Mouse (Mus musculus) hindbrain, embryonic 11.5 days (tissue): ENCODE measurements at regions not wholly inside any gene's neighbourhood (a gene's known extent, or its start where the extent isn't known, plus 50 kb on each side); places are given as distances from the start of the nearest gene placed in this dataset.
A peak's percentile ranks its signal among the peaks of the same experiment; 100 is the strongest.

Experiments
- ATAC-seq: fragments of 200-750 bp; cut with Nextera tagmentation; 2 replicates; pipeline ENCODE4 v1.8.0; 2017; ENCODE audit warnings: mild to moderate bottlenecking, moderate TSS enrichment, moderate library complexity; ENCODE audit not compliant: low FRiP score
- DNase-seq: peaks from one replicate; pipeline ENCODE4 v3.0.0-alpha.2; 2015; ENCODE audit warnings: low spot score
- H3K27ac ChIP-seq: fragments of 300-500 bp; sonication (generic); 2 replicates; pipeline ENCODE4 v1.5.1; 2014; ENCODE audit warnings: mild to moderate bottlenecking, low read depth, low read length
- H3K27me3 ChIP-seq: fragments of 300-500 bp; sonication (generic); 2 replicates; pipeline ENCODE4 v1.6.1; 2014; ENCODE audit warnings: mild to moderate bottlenecking, low read length, moderate library complexity, mixed read lengths; ENCODE audit not compliant: control insufficient read depth, insufficient read depth
- H3K36me3 ChIP-seq: fragments of 300-500 bp; sonication (generic); 2 replicates; pipeline ENCODE4 v1.6.1; 2014; ENCODE audit warnings: mild to moderate bottlenecking, low read length, moderate library complexity, mixed read lengths; ENCODE audit not compliant: control insufficient read depth, insufficient read depth
- H3K4me1 ChIP-seq: fragments of 300-500 bp; sonication (generic); replicated peaks from 2 replicates; pipeline ENCODE4 v1.6.1; 2014; ENCODE audit warnings: low read length, mixed read lengths; ENCODE audit not compliant: control insufficient read depth, insufficient read depth
- H3K4me2 ChIP-seq: fragments of 300-500 bp; sonication (generic); replicated peaks from 2 replicates; pipeline ENCODE4 v1.6.1; 2014; ENCODE audit warnings: mild to moderate bottlenecking, low read depth, low read length
- H3K4me3 ChIP-seq: fragments of 300-500 bp; sonication (generic); 2 replicates; pipeline ENCODE4 v1.5.1; 2014; ENCODE audit warnings: low read depth, low read length
- H3K9ac ChIP-seq: fragments of 300-500 bp; sonication (generic); 2 replicates; pipeline ENCODE4 v1.6.1; 2014; ENCODE audit warnings: low read depth, low read length
- H3K9me3 ChIP-seq: fragments of 300-500 bp; sonication (generic); 2 replicates; pipeline ENCODE4 v1.6.1; 2016; ENCODE audit warnings: low read length; ENCODE audit not compliant: control insufficient read depth
- WGBS: fragments of 180-500 bp; shearing (Covaris S2); extraction: QIAGEN DNeasy Blood & Tissue Kit; methylation state at CpG from one replicate; pipeline ENCODE4 v1.1.7; 2014; 5-methylcytosine and 5-hydroxymethylcytosine counted together

GRCm38 (mm10) chr6:66291576-66291975 lies 243.6 kb upstream of the Mad2l1 start:
- Histone ChIP-seq H3K4me3 (no peak overlapping the region), H3K36me3 (no peaks in the 10 kb centered on the region), H3K9me3 (no peaks in the 10 kb centered on the region), H3K27ac (no peak overlapping the region), H3K27me3 (no peaks in the 10 kb centered on the region), H3K9ac (no peak overlapping the region), H3K4me1 (no peaks in the 10 kb centered on the region), H3K4me2 (no peak overlapping the region)
- ATAC-seq = no peak
- DNase-seq = no peak
- WGBS = 80% methylated on average over 2 of the region's 2 CpGs

- H3K4me1 ChIP-seq = no peaks in the 10 kb centered on the region
- H3K27ac ChIP-seq = no peak overlapping the region
- DNase-seq (no peak), ATAC-seq (no peak)
- WGBS = 82% methylated on average over 4 of the region's 4 CpGs
- H3K27me3 ChIP-seq = no peaks in the 10 kb centered on the region
- H3K4me3 ChIP-seq = no peak overlapping the region
- H3K4me2 ChIP-seq = no peak overlapping the region
- H3K9me3 ChIP-seq = no peaks in the 10 kb centered on the region
- no peaks in the 10 kb centered on the region for H3K36me3 ChIP-seq
- no peak overlapping the region for H3K9ac ChIP-seq
These were observed 237.1 kb upstream of the Mad2l1 start for GRCm38 (mm10) chr6:66298056-66298455.

- Histone ChIP-seq H3K27me3 (no peaks in the 10 kb centered on the region), H3K27ac (no peak overlapping the region), H3K4me2 (no peak overlapping the region), H3K4me3 (no peak overlapping the region), H3K4me1 (no peaks in the 10 kb centered on the region), H3K9ac (no peak overlapping the region), H3K9me3 (no peaks in the 10 kb centered on the region), H3K36me3 (no peaks in the 10 kb centered on the region)
- no peak for DNase-seq
- no peak for ATAC-seq
These were observed 235.0 kb upstream of the Mad2l1 start for GRCm38 (mm10) chr6:66300189-66300588.

- no peak overlapping the region for H3K9ac ChIP-seq
- ATAC-seq (no peak), DNase-seq (no peak)
- no peak overlapping the region for H3K4me2 ChIP-seq
- H3K4me1 ChIP-seq = no peaks in the 10 kb centered on the region
- no peaks in the 10 kb centered on the region for H3K9me3 ChIP-seq
- no peaks in the 10 kb centered on the region for H3K36me3 ChIP-seq
- H3K27ac ChIP-seq = no peak overlapping the region
- H3K4me3 ChIP-seq = no peak overlapping the region
- WGBS = 89% methylated on average over 2 of the region's 2 CpGs
- H3K27me3 ChIP-seq = no peaks in the 10 kb centered on the region
These were observed 190.3 kb upstream of the Mad2l1 start for GRCm38 (mm10) chr6:66344848-66345247.

- ATAC-seq = no peak
- no peaks in the 10 kb centered on the region for H3K4me1 ChIP-seq
- H3K9ac ChIP-seq = no peak overlapping the region
- no peak overlapping the region for H3K4me3 ChIP-seq
- WGBS = 95% methylated on average over 2 of the region's 2 CpGs
- no peak overlapping the region for H3K27ac ChIP-seq
- no peak overlapping the region for H3K4me2 ChIP-seq
- DNase-seq = no peak
- H3K27me3 ChIP-seq = no peaks in the 10 kb centered on the region
- no peaks in the 10 kb centered on the region for H3K9me3 ChIP-seq
- no peaks in the 10 kb centered on the region for H3K36me3 ChIP-seq
These were observed 187.8 kb upstream of the Mad2l1 start for GRCm38 (mm10) chr6:66347356-66347755.

GRCm38 (mm10) chr6:66361130-66361529 lies 174.1 kb upstream of the Mad2l1 start:
- ATAC-seq (no peak), DNase-seq (no peak)
- Histone ChIP-seq H3K4me1 (no peaks in the 10 kb centered on the region), H3K27me3 (no peaks in the 10 kb centered on the region), H3K4me3 (no peak overlapping the region), H3K4me2 (no peak overlapping the region), H3K9ac (no peak overlapping the region), H3K36me3 (no peaks in the 10 kb centered on the region), H3K9me3 (no peaks in the 10 kb centered on the region), H3K27ac (no peak overlapping the region)
- 64% methylated on average over 3 of the region's 3 CpGs for whole genome bisulfite sequencing

- no peak overlapping the region for H3K27ac ChIP-seq
- no peak for ATAC-seq
- no peak overlapping the region for H3K4me3 ChIP-seq
- H3K36me3 ChIP-seq = no peaks in the 10 kb centered on the region
- no peaks in the 10 kb centered on the region for H3K9me3 ChIP-seq
- no peaks in the 10 kb centered on the region for H3K27me3 ChIP-seq
- no peak overlapping the region for H3K9ac ChIP-seq
- no peaks in the 10 kb centered on the region for H3K4me1 ChIP-seq
- no peak for DNase-seq
- H3K4me2 ChIP-seq = no peak overlapping the region
These were observed 167.9 kb upstream of the Mad2l1 start for GRCm38 (mm10) chr6:66367263-66367662.

GRCm38 (mm10) chr6:66381279-66381934 lies 153.8 kb upstream of the Mad2l1 start:
- 41% methylated on average over 1 of the region's 1 CpGs for WGBS
- Histone ChIP-seq H3K9ac (no peak overlapping the region), H3K36me3 (no peaks in the 10 kb centered on the region), H3K27ac (0 out of 2 replicates have a peak overlapping the region, but pooled peaks have one; percentile 30), H3K4me3 (no peak overlapping the region), H3K4me2 (no peak overlapping the region), H3K4me1 (no peaks in the 10 kb centered on the region), H3K27me3 (no peaks in the 10 kb centered on the region), H3K9me3 (no peaks in the 10 kb centered on the region)
- DNase-seq = no peak
- ATAC-seq = peak; percentile 77

- 89% methylated on average over 2 of the region's 2 CpGs for WGBS
- Histone ChIP-seq H3K4me1 (no peaks in the 10 kb centered on the region), H3K27me3 (no peaks in the 10 kb centered on the region), H3K4me3 (no peak overlapping the region), H3K36me3 (no peaks in the 10 kb centered on the region), H3K9ac (no peak overlapping the region), H3K27ac (no peak overlapping the region), H3K9me3 (no peaks in the 10 kb centered on the region), H3K4me2 (no peak overlapping the region)
- DNase-seq (no peak), ATAC-seq (no peak)
These were observed 152.7 kb upstream of the Mad2l1 start for GRCm38 (mm10) chr6:66382347-66383010.
